13 mouse cellular contexts compared by ENCODE assay signal in genomic region chr16:85247301-85247700, GRCm38 (mm10).
"Had no signal": no experiment of that assay in that cellular context is flagged by ENCODE, and none has a peak within 500 bp of the region (broad histone marks: within the 10 kb centered on the region; RNA-seq: fewer than 3 reads in every experiment).

No protein-coding gene starts in this region.

- H3K4me2 ChIP-seq: limb, embryonic 13.5 days; liver, embryonic 11.5 days; liver, embryonic 15.5 days; neural tube, embryonic 12.5 days had no signal

- DNase-seq: kidney, postnatal 36 days; lung, adult 2 months; lung, postnatal 36 days; midbrain, embryonic 14.5 days; thymus, postnatal 4 days had no signal

- H3K27ac ChIP-seq: kidney, postnatal 0 days; layer of hippocampus, adult 2 months; limb, embryonic 13.5 days; liver, embryonic 15.5 days; neural tube, embryonic 12.5 days; stomach, postnatal 0 days had no signal

- H3K4me1 ChIP-seq: limb, embryonic 13.5 days; liver, embryonic 15.5 days; neural tube, embryonic 12.5 days had no signal

- H3K36me3 ChIP-seq: limb, embryonic 13.5 days; liver, embryonic 15.5 days; neural tube, embryonic 12.5 days had no signal

- H3K9ac ChIP-seq: limb, embryonic 13.5 days; liver, embryonic 15.5 days; neural tube, embryonic 12.5 days had no signal

- H3K27me3 ChIP-seq: limb, embryonic 13.5 days; liver, embryonic 15.5 days; neural tube, embryonic 12.5 days had no signal

- H3K4me3 ChIP-seq: layer of hippocampus, adult 2 months; limb, embryonic 13.5 days; liver, embryonic 15.5 days; neural tube, embryonic 12.5 days had no signal

- H3K9me3 ChIP-seq: limb, embryonic 13.5 days; liver, embryonic 15.5 days; neural tube, embryonic 12.5 days had no signal

- ATAC-seq: lung, postnatal 0 days had no signal
